Mouse (Mus musculus): ENCODE data around the gene Med13l. TPM values are rescaled to one million over a fixed set of nuclear protein-coding genes. Genes with fewer than 3 reads are reported as not detected.

Med13l gene
- polyA plus RNA-seq, 1 experiment from 2014 or later, result 23.9 TPM

DNA sequence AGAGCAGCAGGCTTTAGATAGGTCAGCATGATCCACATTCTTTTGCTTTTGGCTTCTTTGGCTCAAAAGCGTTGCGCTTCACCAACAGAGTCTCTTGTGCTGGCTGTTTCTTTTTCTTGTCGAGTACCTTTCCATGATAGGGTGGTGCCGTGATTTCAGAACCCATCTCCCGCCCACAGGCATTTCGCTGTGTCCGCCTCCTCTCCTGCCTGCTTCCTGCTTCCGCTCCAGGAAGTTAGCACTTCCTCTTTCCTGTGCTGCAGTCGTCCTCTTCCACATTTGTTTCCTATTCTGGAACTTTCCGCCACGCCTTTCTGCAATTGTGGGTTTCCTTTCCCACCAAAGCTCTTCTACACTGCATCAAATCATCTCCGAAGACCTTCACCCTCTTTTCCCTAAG lies 248.5 kb downstream of the Med13l start:
- Histone ChIP-seq H3K4me2 (replicated peaks) (no peak overlapping the region), H3K4me3 (no peak overlapping the region), H3K36me3 (no peaks in the 10 kb centered on the region), H3K4me1 (no peaks in the 10 kb centered on the region), H3K9ac (replicated peaks) (no peak overlapping the region), H3K27me3 (no peaks in the 10 kb centered on the region), H3K27ac (replicated peaks) (no peak overlapping the region), H3K9me3 (no peaks in the 10 kb centered on the region)
- no peak for ATAC-seq (replicated peaks)
- 81% methylated on average over 12 of the region's 12 CpGs for WGBS

DNA sequence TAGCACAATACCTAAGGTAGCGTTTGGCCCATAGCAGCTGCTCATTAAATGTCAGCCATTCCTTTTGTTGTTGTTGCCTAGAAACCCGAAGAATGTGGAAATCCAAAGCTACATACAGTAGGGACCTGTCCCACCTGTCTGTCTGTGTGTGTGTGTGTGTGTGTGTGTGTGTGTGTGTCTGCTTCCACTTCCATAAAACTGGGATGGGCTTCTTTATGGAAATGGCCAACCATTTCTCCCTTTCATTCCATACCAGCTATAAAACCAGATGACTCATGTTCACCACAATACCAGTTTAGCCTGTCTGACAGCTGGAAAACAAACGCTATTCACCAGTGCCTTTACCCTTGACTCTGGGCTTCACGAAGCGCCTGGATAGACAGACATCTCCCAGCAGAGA lies 249.1 kb downstream of the Med13l start:
- H3K9ac ChIP-seq (replicated peaks), result no peak overlapping the region
- no peak overlapping the region for H3K4me2 ChIP-seq (replicated peaks)
- H3K27me3 ChIP-seq, result no peaks in the 10 kb centered on the region
- no peaks in the 10 kb centered on the region for H3K9me3 ChIP-seq
- H3K27ac ChIP-seq (replicated peaks), result no peak overlapping the region
- no peak overlapping the region for H3K4me3 ChIP-seq
- ATAC-seq (replicated peaks), result no peak
- 67% methylated on average over 5 of the region's 5 CpGs for WGBS
- H3K4me1 ChIP-seq, result no peaks in the 10 kb centered on the region
- H3K36me3 ChIP-seq, result no peaks in the 10 kb centered on the region

DNA sequence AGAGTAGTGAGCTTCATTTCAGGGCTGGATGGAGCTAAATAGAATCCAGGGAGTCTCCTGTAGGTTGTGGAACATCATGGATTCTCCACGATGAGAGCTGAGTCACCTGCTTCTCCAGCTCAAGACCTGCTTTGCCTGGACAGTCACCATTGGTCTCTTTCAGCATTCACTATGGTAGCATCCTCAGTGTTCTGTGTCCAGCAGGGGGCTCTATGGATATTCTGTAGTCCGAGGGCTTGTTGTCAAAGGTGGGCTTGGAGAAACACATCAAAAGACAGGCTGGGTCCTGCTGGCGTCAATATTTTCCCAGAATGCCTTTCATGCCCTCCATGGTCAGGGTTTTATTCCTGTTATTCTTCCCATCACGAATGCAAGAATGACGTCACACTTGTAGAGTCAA lies 251.2 kb downstream of the Med13l start:
- Histone ChIP-seq H3K27me3 (no peaks in the 10 kb centered on the region), H3K4me3 (no peak overlapping the region), H3K36me3 (no peaks in the 10 kb centered on the region), H3K27ac (replicated peaks) (no peak overlapping the region), H3K9ac (replicated peaks) (no peak overlapping the region), H3K4me1 (no peaks in the 10 kb centered on the region), H3K4me2 (replicated peaks) (no peak overlapping the region), H3K9me3 (no peaks in the 10 kb centered on the region)
- WGBS, result 51% methylated on average over 5 of the region's 5 CpGs
- ATAC-seq (replicated peaks), result no peak

DNA sequence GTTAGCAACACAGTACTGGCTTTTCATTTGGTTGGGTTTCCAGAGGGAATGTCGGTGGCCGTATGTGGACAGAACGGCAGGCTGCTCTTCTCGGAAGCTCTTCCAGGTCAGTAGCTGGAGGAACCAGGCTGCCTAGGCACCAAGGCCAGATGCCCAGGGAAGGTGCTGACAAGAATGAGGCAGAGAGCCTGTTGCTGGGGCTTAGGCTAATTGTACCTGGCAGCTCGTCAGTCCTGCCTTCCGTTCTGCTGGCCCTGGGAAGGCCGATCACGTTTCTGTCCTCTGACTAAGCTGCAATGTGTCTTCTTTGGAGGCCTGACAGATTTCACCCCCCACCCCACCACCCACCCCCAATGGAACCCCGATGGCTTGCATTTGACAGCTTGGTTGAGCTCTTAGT lies 251.9 kb downstream of the Med13l start:
- Histone ChIP-seq H3K4me1 (no peaks in the 10 kb centered on the region), H3K27ac (replicated peaks) (no peak overlapping the region), H3K9me3 (no peaks in the 10 kb centered on the region), H3K36me3 (no peaks in the 10 kb centered on the region), H3K27me3 (no peaks in the 10 kb centered on the region), H3K9ac (replicated peaks) (no peak overlapping the region), H3K4me3 (no peak overlapping the region), H3K4me2 (replicated peaks) (no peak overlapping the region)
- no peak for ATAC-seq (replicated peaks)
- WGBS, result 69% methylated on average over 9 of the region's 9 CpGs

DNA sequence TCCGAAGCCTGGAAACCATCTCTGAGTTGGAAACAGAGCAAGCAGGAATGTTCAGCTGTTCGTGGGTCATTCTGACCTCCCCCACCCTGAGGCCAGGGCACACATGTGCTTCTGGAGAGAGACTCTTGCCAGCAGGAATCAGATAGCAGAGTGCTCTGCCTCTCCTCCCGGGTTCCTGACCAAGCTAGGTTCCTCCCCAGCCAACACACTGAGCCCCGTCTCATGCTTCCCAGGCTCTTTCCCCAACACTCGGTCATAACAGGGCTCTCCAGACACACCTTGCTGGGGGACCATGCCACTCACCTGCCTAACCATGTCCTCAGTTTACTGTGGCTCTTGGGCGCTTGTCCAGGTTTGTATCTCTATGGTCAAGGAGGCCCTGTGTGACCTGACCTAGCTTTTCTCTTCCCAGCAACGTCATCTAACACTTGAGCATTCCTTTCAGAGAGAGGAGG lies 252.5 kb downstream of the Med13l start:
- Histone ChIP-seq H3K9ac (replicated peaks) (no peak overlapping the region), H3K4me3 (no peak overlapping the region), H3K27me3 (no peaks in the 10 kb centered on the region), H3K9me3 (no peaks in the 10 kb centered on the region), H3K36me3 (no peaks in the 10 kb centered on the region), H3K4me1 (no peaks in the 10 kb centered on the region), H3K27ac (replicated peaks) (no peak overlapping the region), H3K4me2 (replicated peaks) (no peak overlapping the region)
- ATAC-seq (replicated peaks), result no peak
- WGBS, result 90% methylated on average over 7 of the region's 7 CpGs

DNA sequence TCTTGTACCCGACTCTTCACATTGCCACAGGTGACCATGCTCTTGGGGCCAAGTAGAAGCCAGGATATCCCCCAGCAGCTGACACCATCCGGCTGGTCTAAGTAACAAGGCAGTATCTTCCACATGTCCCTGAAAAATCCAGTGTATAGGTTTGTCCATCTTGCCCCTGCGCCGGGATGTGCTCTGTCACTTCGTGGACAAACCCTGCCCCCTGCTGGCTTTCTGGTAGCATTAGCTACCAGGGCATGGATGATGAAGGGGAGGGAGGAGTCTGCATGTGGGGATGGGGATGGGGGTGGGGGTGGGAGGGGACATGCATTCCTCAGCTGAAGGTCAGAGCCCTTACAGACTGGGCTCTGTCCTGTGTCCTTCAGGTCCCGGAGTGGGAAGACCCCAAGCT lies 253.6 kb downstream of the Med13l start:
- Histone ChIP-seq H3K9ac (replicated peaks) (no peak overlapping the region), H3K27me3 (no peaks in the 10 kb centered on the region), H3K4me1 (no peaks in the 10 kb centered on the region), H3K27ac (replicated peaks) (no peak overlapping the region), H3K36me3 (no peaks in the 10 kb centered on the region), H3K9me3 (no peaks in the 10 kb centered on the region), H3K4me3 (no peak overlapping the region), H3K4me2 (replicated peaks) (no peak overlapping the region)
- 46% methylated on average over 6 of the region's 6 CpGs for WGBS
- ATAC-seq (replicated peaks), result no peak
